Mouse (Mus musculus): ENCODE measurements at regions not wholly inside any gene's neighbourhood (a gene's known extent, or its start where the extent isn't known, plus 50 kb on each side); places are given as distances from the start of the nearest gene placed in this dataset.

DNA sequence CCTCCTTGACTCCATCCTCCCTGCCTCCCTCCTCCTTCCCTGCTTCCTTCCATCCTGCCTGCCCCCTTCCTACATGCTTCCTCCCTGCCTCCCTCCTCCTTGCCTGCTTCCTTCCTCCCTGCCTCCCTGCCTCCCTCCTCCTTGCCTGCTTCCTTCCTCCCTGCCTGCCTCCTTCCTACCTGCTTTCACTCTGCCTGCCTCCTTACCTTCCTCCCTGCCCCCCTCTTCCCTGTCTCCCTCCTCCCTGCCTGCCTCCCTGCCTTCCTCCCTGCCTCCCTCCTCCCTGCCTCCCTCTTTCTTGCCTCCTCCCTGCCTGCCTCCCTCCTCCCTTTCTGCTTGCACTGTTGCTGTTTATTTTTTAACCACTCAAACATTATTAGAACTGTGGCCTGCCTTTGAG, 54.2 kb upstream of the Arid2 start:
- no peak for TF ChIP-seq POLR2A (IDR thresholded peaks at IDR 0.05; ENCODE audit: borderline replicate concordance, extremely low read depth, insufficient read depth, insufficient read length)
- ATAC-seq (ENCODE audit: low FRiP score, low read depth) = no peak
- Histone ChIP-seq H3K27me3 (ENCODE audit: control insufficient read depth, insufficient read depth, low read length) (no peaks in the 10 kb centered on the region), H3K4me2 (replicated peaks; ENCODE audit: low read depth, low read length, severe bottlenecking) (no peak overlapping the region), H3K36me3 (ENCODE audit: control insufficient read depth, insufficient read depth, low read length) (no peaks in the 10 kb centered on the region), H3K9me3 (ENCODE audit: control insufficient read depth, low read length) (no peaks in the 10 kb centered on the region), H3K27ac (replicated peaks; ENCODE audit: low read depth, low read length) (no peak overlapping the region), H3K4me1 (ENCODE audit: control insufficient read depth, insufficient read depth, low read length) (no peaks in the 10 kb centered on the region), H3K4me3 (replicated peaks; ENCODE audit: low read length) (no peak overlapping the region), H3K9ac (ENCODE audit: low read depth, low read length, severe bottlenecking) (no peak overlapping the region)
- no peak for DNase-seq (ENCODE audit: low spot score)

DNA sequence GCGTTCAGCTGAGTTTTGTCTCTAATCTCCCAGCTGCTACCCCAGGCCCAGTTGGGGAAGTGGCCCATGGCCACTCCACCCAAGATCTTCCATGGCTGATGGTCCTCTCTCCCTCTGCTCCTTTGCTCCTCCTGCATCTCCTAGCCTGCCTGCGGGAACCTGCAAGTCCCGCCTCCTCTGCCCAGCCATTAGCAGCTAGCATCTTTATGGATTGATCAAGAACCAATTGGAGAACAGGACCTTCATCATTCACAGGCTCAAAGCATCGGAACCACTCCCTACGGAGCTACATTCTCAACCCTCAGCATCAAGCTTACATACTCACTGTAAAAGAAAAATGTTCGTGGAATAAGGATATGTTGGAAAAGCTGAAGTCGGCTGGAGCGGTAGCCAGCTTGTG, 52.5 kb upstream of the Arid2 start:
- no peak overlapping the region for H3K4me2 ChIP-seq (replicated peaks; ENCODE audit: low read depth, low read length, severe bottlenecking)
- H3K9me3 ChIP-seq (ENCODE audit: control insufficient read depth, low read length) = no peaks in the 10 kb centered on the region
- H3K36me3 ChIP-seq (ENCODE audit: control insufficient read depth, insufficient read depth, low read length) = no peaks in the 10 kb centered on the region
- DNase-seq (ENCODE audit: low spot score) (no peak), ATAC-seq (ENCODE audit: low FRiP score, low read depth) (no peak)
- no peaks in the 10 kb centered on the region for H3K4me1 ChIP-seq (ENCODE audit: control insufficient read depth, insufficient read depth, low read length)
- no peaks in the 10 kb centered on the region for H3K27me3 ChIP-seq (ENCODE audit: control insufficient read depth, insufficient read depth, low read length)
- H3K4me3 ChIP-seq (replicated peaks; ENCODE audit: low read length) = no peak overlapping the region
- H3K9ac ChIP-seq (ENCODE audit: low read depth, low read length, severe bottlenecking) = no peak overlapping the region
- no peak for TF ChIP-seq POLR2A (IDR thresholded peaks at IDR 0.05; ENCODE audit: borderline replicate concordance, extremely low read depth, insufficient read depth, insufficient read length)
- H3K27ac ChIP-seq (replicated peaks; ENCODE audit: low read depth, low read length) = no peak overlapping the region
- 53% methylated on average over 8 of the region's 8 CpGs for WGBS
